Mouse (Mus musculus): ENCODE measurements around the gene Cpn2.

GRCm38 (mm10) chr16:30271941-30272595, 4.8 kb upstream of the Cpn2 start:
- TF ChIP-seq CTCF (IDR thresholded peaks at IDR 0.05; ENCODE audit: low read depth, low read length) (no peak), GATA1 (IDR thresholded peaks at IDR 0.05; ENCODE audit: borderline replicate concordance, low read length) (no peak), TAL1 (conservative IDR thresholded peaks at IDR 0.05; ENCODE audit: low read depth, low read length) (no peak), POLR2AphosphoS5 (IDR thresholded peaks at IDR 0.05; ENCODE audit: insufficient replicate concordance, low read depth, low read length) (no peak), GATA2 (IDR thresholded peaks at IDR 0.05; ENCODE audit: borderline replicate concordance, low read depth, low read length) (no peak)
